Mouse (Mus musculus) kidney, embryonic 14.5 days (tissue): ENCODE results near the gene Nars2. TPM values are rescaled to one million over a fixed set of nuclear protein-coding genes. Genes with fewer than 3 reads are reported as not detected.
"Not testable (repeated sequence)": the region's sequence is repeated elsewhere in the genome, so short reads cannot be mapped to it uniquely, and the experiment has no call there.

Experiments used
- ATAC-seq: fragments of 200-750 bp; cut with Nextera tagmentation; 2 replicates; pipeline ENCODE4 v1.8.0; 2017; ENCODE audit warnings: moderate number of reproducible peaks, mild to moderate bottlenecking, moderate TSS enrichment, moderate library complexity; ENCODE audit not compliant: low FRiP score, low TSS enrichment
- H3K27ac ChIP-seq: fragments of 300-500 bp; sonication (generic); 2 replicates; pipeline ENCODE4 v1.5.1; 2014; ENCODE audit warnings: low read depth, mild to moderate bottlenecking, low read length, moderate library complexity, mixed read lengths
- H3K27me3 ChIP-seq: fragments of 300-500 bp; sonication (generic); 2 replicates; pipeline ENCODE4 v1.6.1; 2014; ENCODE audit warnings: mild to moderate bottlenecking, low read length; ENCODE audit not compliant: control insufficient read depth, insufficient read depth
- H3K36me3 ChIP-seq: fragments of 300-500 bp; sonication (generic); 2 replicates; pipeline ENCODE4 v1.6.1; 2014; ENCODE audit warnings: low read length, mixed read lengths; ENCODE audit not compliant: control insufficient read depth, insufficient read depth
- H3K4me1 ChIP-seq: fragments of 300-500 bp; sonication (generic); 2 replicates; pipeline ENCODE4 v1.6.1; 2014; ENCODE audit warnings: low read length, mixed read lengths; ENCODE audit not compliant: control insufficient read depth, insufficient read depth
- H3K4me2 ChIP-seq: fragments of 300-500 bp; sonication (generic); replicated peaks from 2 replicates; pipeline ENCODE4 v1.6.1; 2014; ENCODE audit warnings: low read depth, mild to moderate bottlenecking, low read length
- H3K4me3 ChIP-seq: fragments of 300-500 bp; sonication (generic); 2 replicates; pipeline ENCODE4 v1.5.1; 2014; ENCODE audit warnings: mild to moderate bottlenecking, low read length
- H3K9ac ChIP-seq: fragments of 300-500 bp; sonication (generic); 2 replicates; pipeline ENCODE4 v1.6.1; 2014; ENCODE audit warnings: low read depth, mild to moderate bottlenecking, low read length, moderate library complexity
- H3K9me3 ChIP-seq: fragments of 300-500 bp; sonication (generic); 2 replicates; pipeline ENCODE4 v1.6.1; 2016; ENCODE audit warnings: low read length; ENCODE audit not compliant: control insufficient read depth
- WGBS: fragments of 180-500 bp; shearing (Covaris S2); extraction: QIAGEN DNeasy Blood & Tissue Kit; methylation state at CpG from one replicate; pipeline ENCODE4 v1.1.7; 2014; 5-methylcytosine and 5-hydroxymethylcytosine counted together
- polyA plus RNA-seq: library from polyadenylated mRNA; unstranded; fragments of >200 nt; fragmentation: Nextera tagmentation; extraction: Ambion mirVana; gene quantifications from 2 replicates; pipeline ENCODE4 v1.2.1, GENCODE M21; 2014

The Nars2 gene
- polyA plus RNA-seq, 1 experiment from 2014 or later, result 26.0 TPM

GRCm38 (mm10) chr7:96909856-96910255, 41.4 kb upstream of the Nars2 start:
- Histone ChIP-seq H3K4me3 (no peak overlapping the region), H3K27ac (no peak overlapping the region), H3K9ac (no peak overlapping the region), H3K4me1 (peaks cover 3% of the 10 kb centered on the region; the same call in 1 of the 2 replicates), H3K27me3 (no peaks in the 10 kb centered on the region), H3K36me3 (peaks cover 4% of the 10 kb centered on the region; the same call in 1 of the 2 replicates), H3K9me3 (no peaks in the 10 kb centered on the region), H3K4me2 (no peak overlapping the region)
- 63% methylated on average over 5 of the region's 5 CpGs for WGBS
- ATAC-seq, result no peak

GRCm38 (mm10) chr7:96910310-96910960, 40.9 kb upstream of the Nars2 start:
- no peak overlapping the region for H3K4me3 ChIP-seq
- no peak overlapping the region for H3K27ac ChIP-seq
- peaks cover 3% of the 10 kb centered on the region; the same call in 1 of the 2 replicates for H3K4me1 ChIP-seq
- ATAC-seq, result 0 out of 2 replicates have a peak, but pooled peaks have one; percentile 32
- H3K36me3 ChIP-seq, result peaks cover 4% of the 10 kb centered on the region; the same call in 1 of the 2 replicates
- 27% methylated on average over 12 of the region's 12 CpGs for WGBS
- no peak overlapping the region for H3K4me2 ChIP-seq
- no peaks in the 10 kb centered on the region for H3K27me3 ChIP-seq
- H3K9ac ChIP-seq, result no peak overlapping the region
- H3K9me3 ChIP-seq, result no peaks in the 10 kb centered on the region

- H3K4me3 ChIP-seq, result no peak overlapping the region
- no peaks in the 10 kb centered on the region for H3K27me3 ChIP-seq
- no peaks in the 10 kb centered on the region for H3K9me3 ChIP-seq
- H3K9ac ChIP-seq, result no peak overlapping the region
- no peak overlapping the region for H3K4me2 ChIP-seq
- no peak overlapping the region for H3K27ac ChIP-seq
- H3K36me3 ChIP-seq, result no peaks in the 10 kb centered on the region
- ATAC-seq, result peak; percentile 48; the same call in 1 of the 2 replicates
- 8% methylated on average over 6 of the region's 6 CpGs for WGBS
- peaks cover 3% of the 10 kb centered on the region; the same call in 1 of the 2 replicates for H3K4me1 ChIP-seq
Observed at GRCm38 (mm10) chr7:96914031-96914430, 37.3 kb upstream of the Nars2 start.

GRCm38 (mm10) chr7:96915452-96916105, 35.7 kb upstream of the Nars2 start:
- no peak overlapping the region for H3K9ac ChIP-seq
- 0% methylated on average over 2 of the region's 2 CpGs for WGBS
- no peak overlapping the region for H3K4me2 ChIP-seq
- no peak overlapping the region for H3K4me3 ChIP-seq
- H3K9me3 ChIP-seq, result no peaks in the 10 kb centered on the region
- H3K36me3 ChIP-seq, result no peaks in the 10 kb centered on the region
- no peak overlapping the region for H3K27ac ChIP-seq
- H3K4me1 ChIP-seq, result peaks cover under 1% of the 10 kb centered on the region; the same call in 1 of the 2 replicates
- no peaks in the 10 kb centered on the region for H3K27me3 ChIP-seq
- ATAC-seq, result peak; percentile 76

- no peaks in the 10 kb centered on the region for H3K36me3 ChIP-seq
- H3K4me3 ChIP-seq, result no peak overlapping the region
- no peaks in the 10 kb centered on the region for H3K27me3 ChIP-seq
- WGBS, result 70% methylated on average over 7 of the region's 7 CpGs
- no peak overlapping the region for H3K9ac ChIP-seq
- no peak for ATAC-seq
- no peaks in the 10 kb centered on the region for H3K9me3 ChIP-seq
- no peak overlapping the region for H3K27ac ChIP-seq
- H3K4me1 ChIP-seq, result no peaks in the 10 kb centered on the region
- no peak overlapping the region for H3K4me2 ChIP-seq
Observed at GRCm38 (mm10) chr7:96920447-96921095, 30.7 kb upstream of the Nars2 start.

- Histone ChIP-seq H3K4me3 (no peak overlapping the region), H3K9ac (no peak overlapping the region), H3K4me1 (no peaks in the 10 kb centered on the region), H3K36me3 (no peaks in the 10 kb centered on the region), H3K27me3 (no peaks in the 10 kb centered on the region), H3K9me3 (no peaks in the 10 kb centered on the region), H3K4me2 (no peak overlapping the region), H3K27ac (no peak overlapping the region)
- no peak for ATAC-seq
- 95% methylated on average over 2 of the region's 2 CpGs for WGBS
Observed at GRCm38 (mm10) chr7:96922927-96923326, 28.4 kb upstream of the Nars2 start.

GRCm38 (mm10) chr7:96943715-96944377, 7.5 kb upstream of the Nars2 start:
- no peak overlapping the region for H3K4me2 ChIP-seq
- ATAC-seq, result no peak
- H3K4me1 ChIP-seq, result no peaks in the 10 kb centered on the region
- H3K4me3 ChIP-seq, result no peak overlapping the region
- H3K27me3 ChIP-seq, result no peaks in the 10 kb centered on the region
- no peak overlapping the region for H3K9ac ChIP-seq
- no peak overlapping the region for H3K27ac ChIP-seq
- H3K9me3 ChIP-seq, result no peaks in the 10 kb centered on the region
- no peaks in the 10 kb centered on the region for H3K36me3 ChIP-seq
- 74% methylated on average over 5 of the region's 5 CpGs for WGBS

- H3K9ac ChIP-seq, H3K4me2 ChIP-seq, ATAC-seq, H3K27ac ChIP-seq, H3K36me3 ChIP-seq, H3K9me3 ChIP-seq, H3K4me1 ChIP-seq, H3K27me3 ChIP-seq, H3K4me3 ChIP-seq: not testable (repeated sequence)
- WGBS, result 92% methylated on average over 8 of the region's 8 CpGs
Observed at GRCm38 (mm10) chr7:96946501-96946900, 4.8 kb upstream of the Nars2 start.
